Mouse (Mus musculus) midbrain, embryonic 13.5 days (tissue): ENCODE measurements around the gene Mipep. TPM values are rescaled to one million over a fixed set of nuclear protein-coding genes. Genes with fewer than 3 reads are reported as not detected.

Source experiments
- ATAC-seq: fragments of 200-750 bp; cut with Nextera tagmentation; 2 replicates; pipeline ENCODE4 v1.8.0; 2017; ENCODE audit warnings: mild to moderate bottlenecking, moderate TSS enrichment, moderate library complexity
- H3K27ac ChIP-seq: fragments of 300-500 bp; sonication (generic); 2 replicates; pipeline ENCODE4 v1.5.1; 2015; ENCODE audit warnings: inconsistent platforms, mild to moderate bottlenecking, moderate library complexity
- H3K27me3 ChIP-seq: fragments of 300-500 bp; sonication (generic); 2 replicates; pipeline ENCODE4 v1.6.1; 2015; ENCODE audit warnings: mild to moderate bottlenecking, inconsistent platforms
- H3K36me3 ChIP-seq: fragments of 300-500 bp; sonication (generic); 2 replicates; pipeline ENCODE4 v1.6.1; 2015; ENCODE audit warnings: mild to moderate bottlenecking, inconsistent platforms
- H3K4me1 ChIP-seq: fragments of 300-500 bp; sonication (generic); replicated peaks from 2 replicates; pipeline ENCODE4 v1.6.1; 2015; ENCODE audit warnings: inconsistent platforms
- H3K4me2 ChIP-seq: fragments of 300-500 bp; sonication (generic); replicated peaks from 2 replicates; pipeline ENCODE4 v1.6.1; 2015; ENCODE audit warnings: moderate library complexity, mild to moderate bottlenecking, inconsistent platforms
- H3K4me3 ChIP-seq: fragments of 300-500 bp; sonication (generic); replicated peaks from 2 replicates; pipeline ENCODE4 v1.5.1; 2015; ENCODE audit warnings: mild to moderate bottlenecking, inconsistent platforms
- H3K9ac ChIP-seq: fragments of 300-500 bp; sonication (generic); replicated peaks from 2 replicates; pipeline ENCODE4 v1.6.1; 2015; ENCODE audit warnings: mild to moderate bottlenecking, inconsistent platforms
- H3K9me3 ChIP-seq: fragments of 300-500 bp; sonication (generic); 2 replicates; pipeline ENCODE4 v1.6.1; 2016; ENCODE audit warnings: mild to moderate bottlenecking, inconsistent platforms
- WGBS: fragments of 180-500 bp; shearing (Covaris S2); methylation state at CpG from one replicate; pipeline ENCODE4 v1.1.7; 2015; 5-methylcytosine and 5-hydroxymethylcytosine counted together
- polyA plus RNA-seq: library from polyadenylated mRNA; unstranded; fragments of >200 nt; fragmentation: Nextera tagmentation; extraction: Ambion mirVana; gene quantifications from 2 replicates; pipeline ENCODE4 v1.2.1, GENCODE M21; 2015

The Mipep gene
- polyA plus RNA-seq, 1 experiment from 2014 or later = 18.1 TPM

- no peak for ATAC-seq
- no peaks in the 10 kb centered on the region for H3K9me3 ChIP-seq
- H3K4me2 ChIP-seq = no peak overlapping the region
- H3K27ac ChIP-seq = no peak overlapping the region
- 98% methylated on average over 8 of the region's 8 CpGs for WGBS
- H3K4me3 ChIP-seq = no peak overlapping the region
- peaks cover 81% of the 10 kb centered on the region for H3K36me3 ChIP-seq
- H3K9ac ChIP-seq = no peak overlapping the region
- H3K4me1 ChIP-seq = no peaks in the 10 kb centered on the region
- no peaks in the 10 kb centered on the region for H3K27me3 ChIP-seq
Observed at GRCm38 (mm10) chr14:60759097-60759496, 25.3 kb upstream of the Mipep start.

- WGBS = 75% methylated on average over 10 of the region's 10 CpGs
- H3K4me1 ChIP-seq = no peaks in the 10 kb centered on the region
- H3K36me3 ChIP-seq = peaks cover 56% of the 10 kb centered on the region
- H3K27ac ChIP-seq = no peak overlapping the region
- no peak overlapping the region for H3K4me2 ChIP-seq
- no peak overlapping the region for H3K9ac ChIP-seq
- no peaks in the 10 kb centered on the region for H3K9me3 ChIP-seq
- H3K27me3 ChIP-seq = no peaks in the 10 kb centered on the region
- ATAC-seq = no peak
- no peak overlapping the region for H3K4me3 ChIP-seq
Observed at GRCm38 (mm10) chr14:60761801-60762200, 22.6 kb upstream of the Mipep start.

- 82% methylated on average over 7 of the region's 7 CpGs for WGBS
Observed at GRCm38 (mm10) chr14:60762754-60763153, 21.6 kb upstream of the Mipep start.

GRCm38 (mm10) chr14:60763746-60764145, 20.6 kb upstream of the Mipep start:
- Histone ChIP-seq H3K9ac (no peak overlapping the region), H3K4me1 (no peaks in the 10 kb centered on the region), H3K27me3 (no peaks in the 10 kb centered on the region), H3K27ac (no peak overlapping the region), H3K9me3 (no peaks in the 10 kb centered on the region), H3K36me3 (peaks cover 36% of the 10 kb centered on the region), H3K4me2 (no peak overlapping the region), H3K4me3 (no peak overlapping the region)
- ATAC-seq = no peak
- WGBS = 94% methylated on average over 5 of the region's 5 CpGs

More at GRCm38 (mm10) chr14:60762754-60763153, 21.6 kb upstream of the Mipep start:
- no peak for ATAC-seq
- H3K27ac ChIP-seq = no peak overlapping the region
- H3K27me3 ChIP-seq = no peaks in the 10 kb centered on the region
- H3K4me1 ChIP-seq = no peaks in the 10 kb centered on the region
- H3K4me3 ChIP-seq = no peak overlapping the region
- H3K9me3 ChIP-seq = no peaks in the 10 kb centered on the region
- H3K9ac ChIP-seq = no peak overlapping the region
- H3K36me3 ChIP-seq = peaks cover 46% of the 10 kb centered on the region
- H3K4me2 ChIP-seq = no peak overlapping the region

- ATAC-seq = no peak
- Histone ChIP-seq H3K4me1 (no peaks in the 10 kb centered on the region), H3K27me3 (no peaks in the 10 kb centered on the region), H3K36me3 (peaks cover 29% of the 10 kb centered on the region), H3K4me2 (no peak overlapping the region), H3K27ac (no peak overlapping the region), H3K4me3 (no peak overlapping the region), H3K9me3 (no peaks in the 10 kb centered on the region), H3K9ac (no peak overlapping the region)
- 83% methylated on average over 4 of the region's 4 CpGs for WGBS
Observed at GRCm38 (mm10) chr14:60764526-60764925, 19.8 kb upstream of the Mipep start.

GRCm38 (mm10) chr14:60765025-60765424, 19.3 kb upstream of the Mipep start:
- Histone ChIP-seq H3K9ac (no peak overlapping the region), H3K4me1 (no peaks in the 10 kb centered on the region), H3K27me3 (no peaks in the 10 kb centered on the region), H3K4me2 (no peak overlapping the region), H3K36me3 (peaks cover 24% of the 10 kb centered on the region), H3K27ac (no peak overlapping the region), H3K4me3 (no peak overlapping the region), H3K9me3 (no peaks in the 10 kb centered on the region)
- no peak for ATAC-seq
- WGBS = 60% methylated on average over 2 of the region's 2 CpGs

- no peak for ATAC-seq
- Histone ChIP-seq H3K4me1 (no peaks in the 10 kb centered on the region), H3K4me2 (no peak within 1 kb of the TSS), H3K4me3 (no peak within 1 kb of the TSS), H3K9ac (no peak within 1 kb of the TSS), H3K36me3 (no peaks in the 10 kb centered on the region), H3K27ac (no peak within 1 kb of the TSS), H3K27me3 (no peaks in the 10 kb centered on the region), H3K9me3 (no peaks in the 10 kb centered on the region)
- WGBS = 71% methylated on average over 4 of the region's 4 CpGs
Observed at GRCm38 (mm10) chr14:60767884-60768283, 16.5 kb upstream of the Mipep start, which contains the start of gene C1qtnf9. Gene C1qtnf9, plus strand, starts transcription at chr14:60768134.

- Histone ChIP-seq H3K36me3 (no peaks in the 10 kb centered on the region), H3K9ac (no peak overlapping the region), H3K9me3 (no peaks in the 10 kb centered on the region), H3K4me1 (no peaks in the 10 kb centered on the region), H3K4me3 (no peak overlapping the region), H3K27ac (no peak overlapping the region), H3K27me3 (no peaks in the 10 kb centered on the region), H3K4me2 (no peak overlapping the region)
- 49% methylated on average over 6 of the region's 6 CpGs for WGBS
- no peak for ATAC-seq
Observed at GRCm38 (mm10) chr14:60769340-60769739, 15.0 kb upstream of the Mipep start.

- Histone ChIP-seq H3K27me3 (no peaks in the 10 kb centered on the region), H3K9ac (no peak overlapping the region), H3K4me2 (peak overlapping the region; percentile 54), H3K27ac (no peak overlapping the region), H3K9me3 (no peaks in the 10 kb centered on the region), H3K36me3 (no peaks in the 10 kb centered on the region), H3K4me1 (no peaks in the 10 kb centered on the region), H3K4me3 (0 out of 2 replicates have a peak overlapping the region, but pooled peaks have one; percentile 35)
- ATAC-seq = peak; percentile 48
- 77% methylated on average over 6 of the region's 6 CpGs for WGBS
Observed at GRCm38 (mm10) chr14:60770594-60770993, 13.8 kb upstream of the Mipep start.

GRCm38 (mm10) chr14:60771057-60771456, 13.3 kb upstream of the Mipep start:
- peak; percentile 84 for ATAC-seq
- Histone ChIP-seq H3K27me3 (no peaks in the 10 kb centered on the region), H3K9ac (no peak overlapping the region; the same call in 1 of the 2 replicates), H3K4me2 (peak overlapping the region; percentile 54), H3K27ac (no peak overlapping the region), H3K36me3 (no peaks in the 10 kb centered on the region), H3K4me1 (no peaks in the 10 kb centered on the region), H3K9me3 (no peaks in the 10 kb centered on the region), H3K4me3 (peak overlapping the region; percentile 35)
- 6% methylated on average over 8 of the region's 8 CpGs for WGBS

- no peak for ATAC-seq
Observed at GRCm38 (mm10) chr14:60773476-60773875, 10.9 kb upstream of the Mipep start.

GRCm38 (mm10) chr14:60776521-60776920, 7.9 kb upstream of the Mipep start:
- 89% methylated on average over 8 of the region's 8 CpGs for WGBS
- no peak overlapping the region for H3K27ac ChIP-seq

More at GRCm38 (mm10) chr14:60773476-60773875, 10.9 kb upstream of the Mipep start:
- no peaks in the 10 kb centered on the region for H3K4me1 ChIP-seq
- H3K4me2 ChIP-seq = no peak overlapping the region
- WGBS = 82% methylated on average over 2 of the region's 2 CpGs
- no peaks in the 10 kb centered on the region for H3K9me3 ChIP-seq
- H3K36me3 ChIP-seq = no peaks in the 10 kb centered on the region
- H3K4me3 ChIP-seq = no peak overlapping the region
- H3K9ac ChIP-seq = no peak overlapping the region
- no peaks in the 10 kb centered on the region for H3K27me3 ChIP-seq
- no peak overlapping the region for H3K27ac ChIP-seq

GRCm38 (mm10) chr14:60777485-60777919, 6.9 kb upstream of the Mipep start:
- Histone ChIP-seq H3K4me2 (no peak overlapping the region), H3K4me1 (no peaks in the 10 kb centered on the region), H3K9ac (no peak overlapping the region), H3K9me3 (no peaks in the 10 kb centered on the region), H3K27ac (no peak overlapping the region), H3K4me3 (no peak overlapping the region), H3K27me3 (no peaks in the 10 kb centered on the region), H3K36me3 (no peaks in the 10 kb centered on the region)
- no peak for ATAC-seq
- 91% methylated on average over 5 of the region's 5 CpGs for WGBS

More at GRCm38 (mm10) chr14:60776521-60776920, 7.9 kb upstream of the Mipep start:
- no peak overlapping the region for H3K9ac ChIP-seq
- no peak overlapping the region for H3K4me2 ChIP-seq
- no peaks in the 10 kb centered on the region for H3K4me1 ChIP-seq
- no peak overlapping the region for H3K4me3 ChIP-seq
- H3K9me3 ChIP-seq = no peaks in the 10 kb centered on the region
- H3K27me3 ChIP-seq = no peaks in the 10 kb centered on the region
- no peaks in the 10 kb centered on the region for H3K36me3 ChIP-seq
- no peak for ATAC-seq
